Mouse (Mus musculus) neutrophil, adult 65 days (primary cell): ENCODE data around the gene Olfr389. TPM values are rescaled to one million over a fixed set of nuclear protein-coding genes. Genes with fewer than 3 reads are reported as not detected.

Experiments
- total RNA-seq: library from RNA; stranded (reverse); gene quantifications from 2 replicates; pipeline ENCODE4 v1.2.4, GENCODE M21; 2023

Gene Olfr389
- not detected in 2 replicates for total RNA-seq

DNA sequence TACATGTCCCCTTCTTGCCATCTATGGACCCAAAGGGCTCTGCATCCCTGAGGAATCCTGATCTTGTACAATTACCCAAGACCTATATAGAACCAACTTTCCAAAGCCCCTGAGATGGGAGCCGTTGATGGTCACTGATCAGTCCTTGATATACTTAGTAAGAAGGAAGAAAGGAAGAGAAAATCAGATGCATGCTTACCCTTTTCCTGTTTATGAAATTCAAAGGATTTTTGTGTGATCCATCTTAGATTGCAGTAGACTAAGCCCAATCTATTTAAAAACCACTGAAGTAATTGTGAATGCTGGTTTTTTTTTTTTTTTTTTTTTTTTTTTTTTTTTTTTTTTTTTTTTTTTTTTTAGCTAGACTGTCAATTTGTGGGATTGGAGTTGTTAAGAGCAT is at the start of gene Olfr389:
Gene Olfr389 (minus strand): TSS at position 101 of the 400 bp plus-strand sequence.

DNA sequence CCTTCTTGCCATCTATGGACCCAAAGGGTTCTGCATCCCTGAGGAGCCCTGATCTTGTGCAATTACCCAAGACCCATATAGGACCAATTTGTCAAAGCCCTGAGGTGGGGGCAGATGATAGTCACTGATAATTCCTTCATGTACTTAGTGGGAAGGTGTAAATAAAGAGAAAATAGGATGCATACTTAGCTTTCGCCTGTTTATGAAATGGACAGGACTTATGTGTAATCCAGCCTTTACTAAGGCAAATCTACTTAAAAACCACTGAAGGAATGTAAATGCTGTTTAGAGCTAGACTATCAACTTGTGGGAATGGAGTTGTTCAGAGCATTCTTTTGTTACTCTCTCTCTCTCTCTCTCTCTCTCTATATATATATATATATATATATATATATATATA is 36.4 kb upstream of the Olfr389 start, which contains the start of gene Olfr392:
Gene Olfr392 (minus strand): TSS at position 101 of the 400 bp plus-strand sequence.

DNA sequence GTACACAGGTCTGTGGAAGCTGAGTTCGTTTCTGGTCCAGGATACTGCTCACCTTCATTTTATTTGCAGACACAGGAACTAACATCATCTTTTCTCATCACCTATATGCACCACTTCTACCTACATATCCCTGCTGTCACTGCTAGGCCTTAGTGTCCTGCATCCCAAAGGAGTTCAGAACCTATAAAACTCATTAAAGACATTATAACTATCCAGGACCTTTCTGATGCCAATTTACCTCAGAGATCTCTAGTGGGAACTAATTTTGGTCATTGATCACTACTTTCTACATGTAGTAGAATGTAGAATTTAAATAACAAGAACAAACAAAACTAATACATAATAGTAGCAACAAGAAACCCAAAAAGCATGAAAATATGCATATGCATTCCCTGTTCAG is 22.4 kb upstream of the Olfr389 start, which contains the start of gene Olfr391-ps:
Gene Olfr391-ps (minus strand): TSS at position 101 of the 400 bp plus-strand sequence.

DNA sequence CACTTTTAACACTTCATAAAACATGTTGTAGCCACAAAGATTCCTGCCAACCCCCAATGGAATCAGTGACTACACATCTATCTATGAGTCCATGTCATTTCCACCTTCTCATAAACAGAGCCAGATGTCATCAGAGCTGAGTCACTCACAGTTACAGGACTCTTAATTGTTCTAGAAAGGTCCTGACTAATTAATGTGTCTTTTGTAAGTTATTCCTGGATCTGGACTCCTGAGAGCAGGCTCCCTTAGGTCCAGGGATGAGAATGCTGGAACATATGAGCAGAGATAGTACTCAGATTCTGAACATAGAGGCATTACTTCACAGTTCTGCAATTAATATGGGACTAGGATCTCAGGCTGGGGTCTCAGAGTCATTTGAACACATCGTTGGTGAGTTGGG is 2.2 kb upstream of the Olfr389 start, which contains the start of gene Olfr390:
Gene Olfr390 (plus strand): TSS at position 301 of the 400 bp plus-strand sequence.

Other genes with a start within 250 kb of the Olfr389 start
- not detected in 2 replicates for gene Olfr385, start 187.7 kb downstream of the Olfr389 start, total RNA-seq
- gene Olfr384, start 182.1 kb downstream of the Olfr389 start, total RNA-seq: not detected in 2 replicates
- not detected in 2 replicates for gene Zfp735, start 91.9 kb downstream of the Olfr389 start, total RNA-seq
- gene Olfr390, start 2.3 kb upstream of the Olfr389 start, total RNA-seq: not detected in 2 replicates
- not detected in 2 replicates for gene Olfr391-ps, start 22.3 kb upstream of the Olfr389 start, total RNA-seq
- not detected in 2 replicates for gene Olfr392, start 36.3 kb upstream of the Olfr389 start, total RNA-seq
- gene Olfr393, start 70.7 kb upstream of the Olfr389 start, total RNA-seq: not detected in 2 replicates
- gene Olfr394, start 110.1 kb upstream of the Olfr389 start, total RNA-seq: not detected in 2 replicates
- not detected in 2 replicates for gene Olfr395, start 128.6 kb upstream of the Olfr389 start, total RNA-seq
- not detected in 2 replicates for gene Olfr23, start 156.0 kb upstream of the Olfr389 start, total RNA-seq
- gene Olfr397, start 180.1 kb upstream of the Olfr389 start, total RNA-seq: not detected in 2 replicates
- not detected in 2 replicates for gene Olfr398, start 209.7 kb upstream of the Olfr389 start, total RNA-seq